Mouse (Mus musculus): ENCODE results near the gene Olfm2. TPM values are rescaled to one million over a fixed set of nuclear protein-coding genes. Genes with fewer than 3 reads are reported as not detected.

The Olfm2 gene
- polyA plus RNA-seq, 1 experiment from 2014 or later: 35.2 TPM

DNA sequence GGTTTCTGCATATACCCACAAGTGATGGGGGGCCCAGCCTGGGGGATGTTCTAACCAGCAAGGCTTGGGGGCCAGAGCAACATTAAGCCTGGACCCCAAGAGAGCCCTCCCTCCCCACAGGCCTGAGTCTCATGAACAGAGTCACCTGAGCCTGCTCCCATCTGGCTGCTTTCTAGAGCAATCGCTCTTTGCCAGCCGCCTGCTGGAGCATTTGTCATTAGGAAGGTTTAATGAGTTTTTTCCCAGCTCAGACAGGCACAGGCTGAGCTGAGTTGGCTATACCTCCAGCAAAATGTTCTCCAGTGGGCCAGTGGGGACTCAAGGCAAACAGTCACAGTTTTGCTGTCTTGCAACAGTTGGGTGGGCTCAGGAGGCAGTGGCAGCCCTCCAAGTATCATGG, 81.8 kb downstream of the Olfm2 start:
- Histone ChIP-seq H3K4me2 (no peak overlapping the region; the same call in 1 of the 2 replicates), H3K9me3 (no peaks in the 10 kb centered on the region), H3K27me3 (no peaks in the 10 kb centered on the region), H3K27ac (peak overlapping the region; percentile 84), H3K4me1 (peaks cover 44% of the 10 kb centered on the region), H3K9ac (no peak overlapping the region; the same call in 1 of the 2 replicates), H3K36me3 (replicated peaks) (peaks cover 57% of the 10 kb centered on the region), H3K4me3 (replicated peaks) (no peak overlapping the region)
- ATAC-seq (ENCODE audit: low FRiP score): peak; percentile 4; the same call in 1 of the 2 replicates
- WGBS: 77% methylated on average over 2 of the region's 2 CpGs

DNA sequence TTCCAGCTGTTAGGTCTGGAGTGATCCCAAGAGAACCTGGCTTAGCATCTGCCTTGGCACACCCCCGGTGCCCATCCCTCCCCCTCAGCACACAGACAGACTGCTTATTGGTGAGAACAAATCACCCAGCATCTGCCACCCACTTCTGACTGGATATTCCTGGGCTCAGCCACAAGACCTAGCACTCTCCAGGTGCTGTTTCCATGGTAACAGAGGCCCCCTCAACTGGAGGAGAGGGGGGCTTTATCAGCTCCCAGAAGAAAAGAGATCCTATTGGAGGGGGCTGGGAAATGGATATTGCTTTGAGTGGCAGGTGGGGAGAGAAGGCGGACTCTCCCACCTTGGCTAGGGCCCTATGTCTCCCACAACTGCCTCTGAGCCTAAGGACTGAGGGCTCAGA, 82.2 kb downstream of the Olfm2 start:
- Histone ChIP-seq H3K9me3 (no peaks in the 10 kb centered on the region), H3K4me3 (replicated peaks) (no peak overlapping the region), H3K9ac (no peak overlapping the region), H3K36me3 (replicated peaks) (peaks cover 61% of the 10 kb centered on the region), H3K27ac (peak overlapping the region; percentile 84), H3K27me3 (no peaks in the 10 kb centered on the region), H3K4me2 (no peak overlapping the region; the same call in 1 of the 2 replicates), H3K4me1 (peaks cover 44% of the 10 kb centered on the region)
- ATAC-seq (ENCODE audit: low FRiP score): peak; percentile 51
- WGBS: 65% methylated on average over 2 of the region's 2 CpGs

DNA sequence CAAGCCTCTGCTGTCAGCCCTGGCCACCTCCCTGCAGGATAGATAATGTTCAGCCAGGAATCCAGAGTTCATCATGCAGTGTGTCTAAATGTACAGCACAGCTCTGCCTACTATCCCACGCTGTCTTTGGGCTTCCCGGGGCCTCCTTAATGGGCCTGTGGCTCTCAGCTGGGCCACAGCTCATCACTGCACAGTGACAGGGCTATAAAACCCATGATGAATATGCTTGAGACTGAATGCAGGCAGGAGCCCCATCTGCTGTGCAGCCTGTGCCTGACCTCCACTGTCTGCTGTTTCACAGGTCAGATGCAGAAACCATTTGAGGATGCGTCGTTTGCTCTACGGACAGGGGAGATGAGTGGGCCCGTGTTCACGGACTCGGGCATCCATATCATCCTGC, 83.3 kb downstream of the Olfm2 start:
- H3K4me1 ChIP-seq: peaks cover 44% of the 10 kb centered on the region
- no peak overlapping the region for H3K4me2 ChIP-seq
- no peaks in the 10 kb centered on the region for H3K27me3 ChIP-seq
- 92% methylated on average over 8 of the region's 8 CpGs for WGBS
- no peak overlapping the region for H3K4me3 ChIP-seq (replicated peaks)
- 0 out of 2 replicates have a peak overlapping the region, but pooled peaks have one; percentile 5 for H3K9ac ChIP-seq
- peak overlapping the region; percentile 84 for H3K27ac ChIP-seq
- H3K36me3 ChIP-seq (replicated peaks): peaks cover 67% of the 10 kb centered on the region
- no peaks in the 10 kb centered on the region for H3K9me3 ChIP-seq
- no peak for ATAC-seq (ENCODE audit: low FRiP score)

DNA sequence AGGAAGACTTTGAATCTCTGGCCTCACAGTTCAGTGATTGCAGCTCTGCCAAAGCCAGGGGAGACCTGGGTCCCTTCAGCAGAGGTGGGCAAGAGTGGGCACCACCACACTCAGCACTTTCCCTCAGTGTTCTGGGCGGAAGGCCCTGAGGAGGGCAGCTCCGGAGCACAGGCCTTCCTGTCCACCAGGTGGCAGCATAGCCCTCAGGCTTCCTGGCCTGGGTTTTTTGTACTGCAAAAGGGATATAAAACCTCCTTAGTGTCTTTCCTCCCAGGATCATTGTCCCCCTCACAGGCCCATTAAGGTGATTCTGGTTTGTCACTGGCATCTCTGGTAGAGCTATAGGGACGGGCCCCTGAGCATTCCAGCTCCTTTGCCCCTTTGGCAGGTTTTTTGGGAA, 83.8 kb downstream of the Olfm2 start:
- peaks cover 73% of the 10 kb centered on the region for H3K36me3 ChIP-seq (replicated peaks)
- H3K4me1 ChIP-seq: peaks cover 44% of the 10 kb centered on the region
- no peak overlapping the region for H3K4me3 ChIP-seq (replicated peaks)
- H3K9me3 ChIP-seq: no peaks in the 10 kb centered on the region
- WGBS: 52% methylated on average over 3 of the region's 3 CpGs
- ATAC-seq (ENCODE audit: low FRiP score): peak; percentile 36; the same call in 1 of the 2 replicates
- 0 out of 2 replicates have a peak overlapping the region, but pooled peaks have one; percentile 5 for H3K9ac ChIP-seq
- H3K27ac ChIP-seq: peak overlapping the region; percentile 84; the same call in 1 of the 2 replicates
- H3K4me2 ChIP-seq: no peak overlapping the region
- H3K27me3 ChIP-seq: no peaks in the 10 kb centered on the region

DNA sequence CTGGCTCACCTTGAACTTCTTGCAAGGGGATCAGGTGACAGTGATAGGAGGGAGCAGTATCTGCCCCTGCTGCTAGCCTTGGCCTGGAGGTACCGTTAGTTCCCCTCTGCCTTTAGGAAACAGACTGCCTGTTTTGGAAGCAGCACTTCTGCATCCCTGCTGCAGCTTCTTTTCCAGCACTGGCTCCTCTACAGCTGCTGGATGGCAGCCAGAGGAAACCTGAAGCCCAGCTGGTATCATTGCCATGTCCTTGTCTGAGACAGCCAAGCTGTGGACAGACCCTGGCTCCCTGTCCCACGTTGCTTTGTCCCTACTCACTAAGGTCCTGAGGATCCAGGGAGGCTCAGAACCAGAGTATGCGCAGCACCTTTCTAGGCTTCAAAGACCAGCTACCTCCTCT, 88.6 kb downstream of the Olfm2 start:
- 96% methylated on average over 3 of the region's 3 CpGs for WGBS
- ATAC-seq (ENCODE audit: low FRiP score): no peak

DNA sequence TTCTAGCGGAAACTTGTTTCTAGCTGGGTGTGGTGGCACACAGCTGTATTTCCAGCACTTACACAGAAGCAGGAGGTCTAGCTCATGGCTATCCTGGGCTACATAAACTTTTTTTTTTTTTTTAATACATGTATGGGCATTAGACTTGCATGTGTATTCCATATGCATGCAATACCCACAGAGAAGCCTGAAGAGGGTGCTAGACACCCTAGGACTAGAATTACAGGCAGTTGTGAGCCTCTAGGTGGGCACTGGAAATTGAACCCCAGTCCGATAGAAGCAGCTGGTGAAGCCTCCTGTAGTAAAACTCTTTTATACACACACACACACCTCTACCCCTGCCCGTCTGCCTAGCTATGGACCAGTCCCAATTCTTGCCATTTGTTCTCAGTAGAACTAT, 92.3 kb downstream of the Olfm2 start:
- H3K4me2 ChIP-seq: peak overlapping the region; percentile 79; the same call in 1 of the 2 replicates
- 93% methylated on average over 3 of the region's 3 CpGs for WGBS

More for the DNA sequence above, 88.6 kb downstream of the Olfm2 start:
- H3K4me1 ChIP-seq: peaks cover 31% of the 10 kb centered on the region
- peaks cover 86% of the 10 kb centered on the region for H3K36me3 ChIP-seq (replicated peaks)
- H3K27ac ChIP-seq: no peak overlapping the region
- no peaks in the 10 kb centered on the region for H3K27me3 ChIP-seq
- H3K9ac ChIP-seq: no peak overlapping the region
- no peaks in the 10 kb centered on the region for H3K9me3 ChIP-seq
- H3K4me2 ChIP-seq: no peak overlapping the region
- no peak overlapping the region for H3K4me3 ChIP-seq (replicated peaks)

DNA sequence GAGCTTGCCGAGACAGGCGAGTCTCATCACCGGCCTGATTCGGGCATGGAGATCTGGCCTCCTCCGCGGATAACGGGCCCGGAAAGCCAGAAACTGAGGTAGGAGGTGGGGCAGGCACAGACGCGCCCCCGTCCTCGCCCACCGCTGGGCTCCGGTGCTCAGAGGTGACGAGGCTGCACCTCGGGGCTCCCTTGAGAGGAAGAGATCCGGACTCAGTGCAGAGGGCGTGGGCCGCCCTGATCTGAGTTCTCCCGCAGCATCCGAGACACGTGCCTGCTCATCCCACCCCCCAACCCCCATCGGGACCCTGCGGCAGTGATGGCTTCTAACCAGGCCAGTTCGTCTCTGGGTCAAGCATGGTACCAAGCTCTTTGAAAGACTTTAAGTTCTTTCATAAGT, 93.9 kb downstream of the Olfm2 start:
- peak; percentile 48 for ATAC-seq (ENCODE audit: low FRiP score)
- Histone ChIP-seq H3K4me1 (peaks cover 40% of the 10 kb centered on the region), H3K27me3 (no peaks in the 10 kb centered on the region), H3K36me3 (replicated peaks) (peaks cover 57% of the 10 kb centered on the region), H3K27ac (peak overlapping the region; percentile 65), H3K4me2 (peak overlapping the region; percentile 79), H3K9me3 (no peaks in the 10 kb centered on the region), H3K9ac (peak overlapping the region; percentile 90), H3K4me3 (replicated peaks) (peak overlapping the region; percentile 94)
- WGBS: under 1% methylated on average over 25 of the region's 25 CpGs

More for the DNA sequence above, 92.3 kb downstream of the Olfm2 start:
- Histone ChIP-seq H3K9me3 (no peaks in the 10 kb centered on the region), H3K4me1 (peaks cover 40% of the 10 kb centered on the region), H3K36me3 (replicated peaks) (peaks cover 60% of the 10 kb centered on the region), H3K9ac (no peak overlapping the region), H3K4me3 (replicated peaks) (no peak overlapping the region), H3K27me3 (no peaks in the 10 kb centered on the region), H3K27ac (no peak overlapping the region)
- ATAC-seq (ENCODE audit: low FRiP score): no peak

DNA sequence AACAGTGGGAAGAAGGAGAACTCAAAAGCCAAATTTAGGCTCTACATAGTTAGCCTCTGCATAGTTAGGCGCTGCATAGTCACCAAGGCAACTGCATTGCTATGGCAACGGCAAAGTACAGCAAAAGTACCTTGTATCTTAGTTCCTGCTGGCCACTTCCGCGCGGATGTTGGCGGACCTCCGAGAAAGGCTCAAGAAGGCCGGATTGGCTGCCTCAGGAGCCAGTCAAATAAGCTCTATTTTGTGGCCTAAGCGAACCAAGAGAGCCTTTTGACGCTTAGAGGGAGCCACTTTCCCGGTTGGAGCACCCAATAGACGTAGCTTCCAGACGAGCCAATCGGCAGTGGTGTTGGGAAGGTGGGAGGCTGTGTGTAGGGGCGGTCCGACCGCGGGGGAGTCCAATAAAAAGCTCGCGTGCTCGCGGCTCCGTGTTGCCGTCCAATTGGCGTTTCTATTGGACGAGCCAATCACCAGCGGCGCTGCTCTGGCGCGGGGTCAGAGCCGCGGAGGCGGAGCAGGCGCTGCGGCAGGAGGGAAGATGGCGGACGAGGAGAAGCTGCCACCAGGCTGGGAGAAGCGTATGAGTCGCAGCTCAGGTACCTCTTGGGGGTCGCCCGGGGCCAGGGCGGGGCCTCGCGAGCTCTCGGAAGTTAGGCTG, 94.4 kb downstream of the Olfm2 start, which contains the start of gene Pin1:
TSS of gene Pin1 (plus strand) at position 494 of the 658 bp plus-strand sequence.
- under 1% methylated on average over 44 of the region's 45 CpGs for WGBS
- peak within 1 kb of the TSS; percentile 65 for H3K27ac ChIP-seq
- peaks cover 40% of the 10 kb centered on the region for H3K4me1 ChIP-seq
- ATAC-seq (ENCODE audit: low FRiP score): peak; percentile 99
- H3K9me3 ChIP-seq: no peaks in the 10 kb centered on the region
- H3K4me3 ChIP-seq (replicated peaks): peak within 1 kb of the TSS; percentile 94
- H3K9ac ChIP-seq: peak within 1 kb of the TSS; percentile 90
- peak within 1 kb of the TSS; percentile 79 for H3K4me2 ChIP-seq
- H3K27me3 ChIP-seq: no peaks in the 10 kb centered on the region
- H3K36me3 ChIP-seq (replicated peaks): peaks cover 54% of the 10 kb centered on the region

DNA sequence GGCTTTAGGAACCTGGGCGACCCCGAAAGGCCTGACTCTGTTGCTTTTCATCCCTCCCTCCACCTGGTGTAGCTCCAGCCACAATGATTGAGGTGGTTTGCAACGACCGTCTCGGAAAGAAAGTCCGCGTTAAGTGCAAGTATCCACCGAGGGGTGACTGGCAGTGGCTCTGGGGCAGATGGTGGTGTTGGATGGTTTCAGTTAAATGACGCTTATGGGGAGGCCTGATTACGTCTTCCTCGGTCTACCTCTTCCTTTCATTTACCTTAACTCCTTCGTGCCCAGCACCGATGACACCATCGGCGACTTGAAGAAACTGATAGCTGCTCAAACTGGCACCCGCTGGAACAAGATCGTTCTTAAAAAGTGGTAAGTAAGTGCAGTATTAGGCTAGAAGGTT, 101.0 kb downstream of the Olfm2 start:
- Histone ChIP-seq H3K9ac (peak overlapping the region; percentile 86), H3K27me3 (no peaks in the 10 kb centered on the region), H3K4me3 (replicated peaks) (peak overlapping the region; percentile 84), H3K9me3 (no peaks in the 10 kb centered on the region), H3K4me1 (peaks cover 42% of the 10 kb centered on the region), H3K4me2 (peak overlapping the region; percentile 98), H3K27ac (peak overlapping the region; percentile 81), H3K36me3 (replicated peaks) (peaks cover 29% of the 10 kb centered on the region)
- ATAC-seq (ENCODE audit: low FRiP score): no peak
- WGBS: 3% methylated on average over 17 of the region's 17 CpGs

DNA sequence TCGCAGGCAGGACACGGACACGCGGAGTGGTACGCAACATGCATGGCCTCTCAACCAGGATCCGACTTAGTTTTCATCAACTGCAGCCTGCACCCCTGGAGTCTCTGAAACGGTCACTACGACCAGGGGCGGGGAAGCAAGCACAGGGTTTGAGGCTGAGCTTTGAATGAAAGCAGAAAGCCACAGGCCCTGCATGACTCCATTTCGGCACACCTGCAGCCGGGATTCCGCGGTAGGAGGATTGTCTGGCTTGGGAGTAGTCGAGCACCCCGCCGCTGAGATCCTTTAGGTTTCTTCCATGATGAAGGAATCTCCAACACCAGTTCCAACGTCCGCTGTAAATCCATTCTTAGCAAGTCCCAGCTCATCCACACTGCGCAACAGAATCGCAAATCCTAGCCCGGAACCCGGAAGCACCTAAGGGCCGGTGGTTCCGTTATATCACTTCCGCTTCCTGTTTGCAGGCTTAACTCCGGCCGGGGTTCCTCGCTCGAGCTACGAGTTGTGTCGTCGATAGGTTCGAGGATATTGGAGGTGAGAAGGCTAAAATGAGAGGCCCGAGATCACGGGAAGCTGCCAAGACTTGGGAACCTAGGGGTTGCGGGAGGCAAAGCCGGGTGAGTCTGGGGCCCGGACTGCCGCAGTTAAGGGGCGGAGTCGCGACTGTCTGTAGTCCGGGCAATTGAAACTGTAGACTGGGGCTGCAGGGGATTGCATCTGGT, 101.6 kb downstream of the Olfm2 start, which contains the start of gene Fbxl12:
TSS of gene Fbxl12 (minus strand) at position 408 of the 722 bp plus-strand sequence.
- peak within 1 kb of the TSS; percentile 84 for H3K4me3 ChIP-seq (replicated peaks)
- peak within 1 kb of the TSS; percentile 98 for H3K4me2 ChIP-seq
- H3K9me3 ChIP-seq: no peaks in the 10 kb centered on the region
- WGBS: under 1% methylated on average over 43 of the region's 43 CpGs
- ATAC-seq (ENCODE audit: low FRiP score): peak; percentile 40
- H3K4me1 ChIP-seq: peaks cover 42% of the 10 kb centered on the region
- H3K36me3 ChIP-seq (replicated peaks): peaks cover 29% of the 10 kb centered on the region
- H3K9ac ChIP-seq: peak within 1 kb of the TSS; percentile 86
- peak within 1 kb of the TSS; percentile 81 for H3K27ac ChIP-seq
- H3K27me3 ChIP-seq: no peaks in the 10 kb centered on the region

DNA sequence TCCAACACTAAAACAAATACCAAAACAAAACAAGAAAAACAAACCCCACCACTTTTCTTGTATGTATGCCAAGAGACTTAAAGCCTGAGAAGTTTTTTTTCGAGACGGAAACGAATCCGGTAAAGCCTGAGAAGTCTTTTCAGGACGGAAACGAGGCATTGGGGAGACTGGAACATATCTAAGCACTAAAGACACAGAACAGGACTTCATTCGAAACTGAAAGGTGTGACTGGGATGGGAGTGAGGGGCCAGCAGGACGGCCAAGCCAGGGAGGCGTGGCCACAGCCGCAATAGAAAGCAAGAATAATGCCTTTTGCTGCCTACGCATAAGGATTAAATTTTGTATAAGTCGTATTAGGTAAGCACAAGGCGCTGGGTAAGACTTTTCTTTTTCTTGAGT, 102.4 kb downstream of the Olfm2 start:
- peaks cover 42% of the 10 kb centered on the region for H3K4me1 ChIP-seq
- peak overlapping the region; percentile 84 for H3K4me3 ChIP-seq (replicated peaks)
- no peaks in the 10 kb centered on the region for H3K9me3 ChIP-seq
- H3K27me3 ChIP-seq: no peaks in the 10 kb centered on the region
- no peak overlapping the region; the same call in 1 of the 2 replicates for H3K27ac ChIP-seq
- H3K36me3 ChIP-seq (replicated peaks): peaks cover 28% of the 10 kb centered on the region
- peak overlapping the region; percentile 98 for H3K4me2 ChIP-seq
- 8% methylated on average over 13 of the region's 13 CpGs for WGBS
- no peak for ATAC-seq (ENCODE audit: low FRiP score)
- H3K9ac ChIP-seq: peak overlapping the region; percentile 86

DNA sequence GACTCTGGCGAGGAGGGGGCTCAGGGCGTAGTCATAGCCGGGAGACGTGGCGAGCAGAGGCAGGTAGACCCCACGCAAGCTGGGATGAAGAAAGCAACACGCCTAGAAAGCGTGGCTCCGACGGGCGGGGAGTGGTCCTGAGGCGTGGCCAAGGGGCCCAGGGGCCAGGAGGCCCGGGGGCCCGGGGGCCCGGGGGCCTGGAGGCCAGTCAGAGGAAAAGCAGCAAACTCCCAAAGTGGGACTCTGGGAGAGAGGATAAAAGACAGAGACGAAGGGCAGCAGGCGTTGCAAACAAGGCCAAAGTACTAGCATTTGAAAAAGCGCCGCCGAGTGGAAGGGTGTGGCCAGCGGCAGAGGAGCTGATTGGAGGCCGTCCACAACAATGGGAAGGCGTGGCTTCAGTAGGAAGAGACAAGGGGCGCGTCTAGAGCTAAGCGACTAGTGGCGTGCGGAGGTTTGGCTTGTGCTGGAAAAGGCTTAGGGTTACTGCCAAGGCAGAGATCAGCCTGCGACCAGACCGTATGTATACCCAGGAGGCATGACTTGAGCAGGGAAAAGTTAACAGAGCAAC, 103.2 kb downstream of the Olfm2 start:
- Histone ChIP-seq H3K36me3 (replicated peaks) (peaks cover 28% of the 10 kb centered on the region), H3K27ac (peak overlapping the region; percentile 88), H3K4me2 (peak overlapping the region; percentile 98), H3K4me3 (replicated peaks) (peak overlapping the region; percentile 84), H3K27me3 (no peaks in the 10 kb centered on the region), H3K4me1 (peaks cover 42% of the 10 kb centered on the region), H3K9me3 (no peaks in the 10 kb centered on the region), H3K9ac (peak overlapping the region; percentile 86)
- peak; percentile 87 for ATAC-seq (ENCODE audit: low FRiP score)
- under 1% methylated on average over 30 of the region's 30 CpGs for WGBS
